Mouse (Mus musculus) skeletal muscle tissue, adult 2 months (tissue): ENCODE data around the gene Rpf1.
A peak's percentile ranks its signal among the peaks of the same experiment; 100 is the strongest.

Experiments used
- DNase-seq: peaks from one replicate; pipeline ENCODE4 v3.0.0-alpha.2; 2012; ENCODE audit warnings: low read depth, low spot score

Gene Rpf1

GRCm38 (mm10) chr3:146500003-146500809 is 21.0 kb downstream of the Rpf1 start:
- DNase-seq, result peak; percentile 57

DNA sequence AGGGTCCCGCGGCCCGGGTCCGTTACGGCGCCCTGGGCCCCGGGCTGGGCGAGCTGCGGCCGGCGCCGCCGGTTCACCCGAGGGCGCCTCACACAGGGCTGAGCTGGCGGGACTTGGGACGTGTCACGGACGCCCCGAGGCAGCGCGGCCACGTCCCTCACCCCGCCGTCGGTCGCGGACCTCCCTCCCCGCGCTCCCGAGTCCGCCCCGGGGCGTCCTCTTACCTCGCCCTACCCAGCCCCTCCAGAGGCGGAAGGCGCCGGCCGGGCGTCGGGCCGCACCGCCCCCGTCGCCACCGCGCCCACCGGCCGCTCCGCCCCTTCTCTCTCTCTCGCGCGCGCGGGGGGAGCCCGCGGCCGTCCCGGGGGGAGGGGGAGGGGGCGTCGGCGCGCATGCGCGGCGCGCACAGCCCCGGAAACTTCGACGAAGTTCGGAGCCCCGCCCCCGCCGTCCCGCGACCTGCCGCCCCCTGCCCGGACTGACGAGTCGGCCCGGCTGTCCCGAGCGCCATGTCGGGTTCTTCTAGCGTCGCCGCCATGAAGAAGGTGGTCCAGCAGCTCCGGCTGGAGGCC is 21.7 kb downstream of the Rpf1 start, which contains the start of the genes Spata1 and Gng5:
Spata1 (minus strand) TSS at position 323 of the 572 bp plus-strand sequence.
Gng5 (plus strand) TSS at position 377 of the 572 bp plus-strand sequence.
- DNase-seq, result peak; percentile 87

- DNase-seq, result no peak
These were observed 22.2 kb downstream of the Rpf1 start for GRCm38 (mm10) chr3:146498989-146499388.

DNA sequence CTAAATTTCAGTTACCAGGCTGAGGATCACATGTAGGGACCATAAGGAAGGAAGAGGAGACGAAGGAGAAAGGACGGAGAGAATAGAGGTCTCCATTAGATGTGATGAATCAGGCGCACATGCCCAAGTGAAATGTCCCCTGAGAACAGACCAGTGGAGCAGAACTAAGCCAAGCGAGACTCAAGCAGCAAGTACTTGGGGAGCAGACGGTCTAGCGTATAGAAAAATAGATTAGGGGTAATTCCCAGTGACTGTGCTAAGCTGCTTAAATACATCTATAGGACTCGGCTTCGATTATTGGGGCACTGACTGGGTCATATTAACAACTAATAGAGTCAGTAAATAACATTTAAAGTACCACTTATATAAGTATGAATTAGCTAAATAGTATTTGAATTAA is 26.3 kb downstream of the Rpf1 start:
- DNase-seq, result no peak

- DNase-seq, result no peak
These were observed 34.8 kb downstream of the Rpf1 start for GRCm38 (mm10) chr3:146486464-146486863.

DNA sequence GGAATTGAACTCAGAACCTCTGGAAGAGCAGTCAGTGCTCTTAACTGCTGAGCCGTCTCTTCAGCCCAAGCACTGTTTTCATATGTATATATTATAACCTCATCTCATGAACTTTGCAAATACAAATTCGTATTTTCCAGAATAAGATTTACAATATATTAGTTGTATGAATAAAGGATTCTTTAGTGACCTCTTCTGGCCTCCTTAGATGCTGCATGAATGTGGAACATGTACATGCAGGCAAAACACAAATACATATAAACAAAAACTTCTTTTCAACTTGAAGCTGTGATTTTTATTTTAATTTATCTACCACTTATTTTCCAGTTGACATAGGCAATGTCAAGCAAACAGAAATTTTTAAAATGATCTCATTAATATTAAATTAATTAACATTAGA is 39.2 kb downstream of the Rpf1 start:
- DNase-seq, result no peak

DNA sequence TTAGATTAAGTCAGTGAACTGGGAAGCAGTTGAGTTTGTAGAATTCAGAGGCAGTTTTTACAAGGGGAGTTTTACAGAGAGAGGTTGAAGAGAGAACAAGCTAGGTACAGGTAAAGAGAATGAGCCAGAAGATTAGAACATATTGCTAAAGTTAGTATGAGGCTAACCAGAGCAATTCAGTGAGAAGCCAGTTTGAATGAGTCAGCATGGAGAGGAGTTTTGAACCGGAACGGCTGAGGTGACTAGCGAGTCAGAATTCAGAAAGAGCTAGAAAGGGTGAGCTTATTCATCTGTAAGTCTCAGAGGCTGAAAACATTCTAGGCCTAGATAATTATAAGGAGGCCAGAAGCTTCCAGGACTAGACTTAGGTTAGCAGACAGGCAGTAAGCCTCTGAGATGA is 46.8 kb downstream of the Rpf1 start:
- no peak for DNase-seq

GRCm38 (mm10) chr3:146473741-146474140 is 47.5 kb downstream of the Rpf1 start:
- no peak for DNase-seq

DNA sequence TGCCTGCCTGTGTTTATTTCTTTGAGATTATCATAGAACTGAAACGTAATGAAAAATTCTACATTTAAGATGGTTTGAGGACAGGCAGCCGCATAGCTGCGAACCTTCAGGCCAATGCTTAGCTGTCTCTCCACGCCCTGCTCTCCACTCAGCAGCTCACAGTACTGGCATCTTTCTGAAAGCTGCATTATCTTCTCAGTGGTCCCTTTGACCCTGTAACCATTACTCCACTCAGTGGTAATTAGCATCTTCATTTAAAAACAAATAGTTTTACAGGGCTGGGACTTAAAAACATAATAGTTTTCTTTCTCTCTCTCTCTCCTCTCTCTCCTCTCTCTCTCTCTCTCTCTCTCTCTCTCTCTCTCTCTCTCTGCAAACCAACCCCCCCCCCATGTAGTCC is 48.6 kb downstream of the Rpf1 start:
- no peak for DNase-seq

- no peak for DNase-seq
These were observed 52.0 kb downstream of the Rpf1 start for GRCm38 (mm10) chr3:146469226-146469625.

GRCm38 (mm10) chr3:146462939-146463338 is 58.3 kb downstream of the Rpf1 start:
- no peak for DNase-seq
